Mouse (Mus musculus): Measurements from ENCODE around the gene Cyth2. TPM values are rescaled to one million over a fixed set of nuclear protein-coding genes. Genes with fewer than 3 reads are reported as not detected.

Gene Cyth2
- total and polyA plus RNA-seq, 3 experiments, result 25.6 to 59.4 (median 59.1) TPM

DNA sequence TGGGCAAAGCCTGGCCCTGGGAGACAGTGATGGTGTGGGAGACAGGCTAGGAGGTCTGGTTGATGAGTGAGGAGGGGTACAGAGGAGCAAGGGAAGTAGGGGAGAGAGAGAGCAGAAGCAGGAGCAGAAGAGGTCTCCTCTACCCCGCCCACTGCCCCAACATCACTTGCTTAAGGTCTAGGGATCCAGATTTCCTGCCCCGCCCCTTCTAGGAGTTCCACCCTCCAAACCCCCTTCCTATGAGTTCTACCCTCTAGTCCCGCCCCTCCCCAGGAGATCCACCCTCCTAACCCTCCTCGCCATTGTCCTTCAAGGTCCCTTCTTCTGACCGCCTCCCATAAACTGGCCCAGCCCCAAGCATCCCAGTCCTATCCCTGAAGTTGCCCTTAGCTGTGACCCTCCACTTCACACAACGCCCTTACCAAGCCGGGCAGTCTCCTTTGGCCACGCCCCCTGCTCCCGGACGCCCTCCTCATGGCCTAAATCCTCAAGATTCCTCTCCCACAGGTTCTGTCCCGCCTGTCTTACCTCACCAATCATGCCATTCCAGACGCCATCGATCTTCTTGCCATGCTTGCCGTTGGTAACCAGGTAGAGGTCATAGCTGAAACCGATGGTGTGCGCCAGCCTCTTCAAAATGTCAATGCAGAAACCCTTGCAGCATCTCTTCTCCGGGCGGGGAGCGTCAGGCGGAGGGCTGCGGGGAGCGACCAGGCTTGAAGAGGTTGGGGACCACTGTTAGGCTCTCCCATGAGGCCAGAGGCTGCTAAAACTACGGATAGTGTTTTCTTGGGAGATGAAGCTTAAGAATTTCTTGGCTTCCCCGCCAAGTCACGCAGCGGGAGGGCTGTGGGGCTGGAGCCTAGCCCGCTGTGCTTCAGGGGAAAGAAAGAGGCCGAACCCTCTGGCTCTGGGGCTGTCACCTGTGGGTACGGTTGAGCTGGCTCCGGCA, 42.8 kb upstream of the Cyth2 start:
- dilution Hi-C loops (cut with MboI; ENCODE audit: extremely low pct_ligation_motif_present, extremely low pct_unique_long_range_greater_than_20kb, low sequenced_read_pairs) (no loop called here), in situ Hi-C loops (cut with MboI; ENCODE audit: low pct_ligation_motif_present, low pct_unique_long_range_greater_than_20kb, low sequenced_read_pairs) (no loop called here)
- Histone ChIP-seq H3K9ac (ENCODE audit: insufficient read depth, low read depth) (no peak overlapping the region), H3K4me3 (replicated peaks in 1 of 3; ENCODE audit: low read depth in 2 of 3, low read length in 2 of 3, poor library complexity in 1 of 3) (no peak overlapping the region), H3K36me3 (replicated peaks in 1 of 2; ENCODE audit: control insufficient read depth in 1 of 2, insufficient read depth in 1 of 2, low read length in 1 of 2) (no peaks in the 10 kb centered on the region), H3K4me2 (ENCODE audit: insufficient read depth, low read depth, poor library complexity, severe bottlenecking) (no peak overlapping the region), H3K4me1 (ENCODE audit: control insufficient read depth in 1 of 2, insufficient read depth in 2 of 2) (no peaks in the 10 kb centered on the region; a peak in 1 of 4 replicates), H3K27me3 (replicated peaks) (peaks cover 56% of the 10 kb centered on the region), H3K9me3 (replicated peaks; ENCODE audit: low read length) (no peaks in the 10 kb centered on the region), H3K79me2 (replicated peaks; ENCODE audit: control insufficient read depth, extremely low read depth, insufficient read depth, poor library complexity, severe bottlenecking) (no peaks in the 10 kb centered on the region), H3K27ac (ENCODE audit: insufficient read depth, low read depth) (no peak overlapping the region)
- TF ChIP-seq USF1 (IDR thresholded peaks at IDR 0.05; ENCODE audit: low read depth, low read length) (no peak), JUND (conservative IDR thresholded peaks at IDR 0.05; ENCODE audit: low read depth, low read length) (no peak), MAZ (IDR thresholded peaks at IDR 0.05; ENCODE audit: low read depth, low read length) (no peak), NELFE (IDR thresholded peaks at IDR 0.05; ENCODE audit: low read depth, low read length) (no peak), KAT2A (IDR thresholded peaks at IDR 0.05; ENCODE audit: insufficient replicate concordance, low read length) (no peak), MAX (IDR thresholded peaks at IDR 0.05; ENCODE audit: low read length) (no peak), ZMIZ1 (IDR thresholded peaks at IDR 0.05; ENCODE audit: low read depth, low read length) (no peak), TCF12 (IDR thresholded peaks at IDR 0.05; ENCODE audit: low read depth, low read length) (no peak), E2F4 (IDR thresholded peaks at IDR 0.05; ENCODE audit: insufficient replicate concordance, low read depth, low read length) (no peak), POLR2AphosphoS2 (IDR thresholded peaks at IDR 0.05; ENCODE audit: low read depth, low read length) (no peak), TBP (conservative IDR thresholded peaks at IDR 0.05; ENCODE audit: low read depth, low read length) (no peak), MAFK (IDR thresholded peaks at IDR 0.05; ENCODE audit: insufficient replicate concordance, low read length) (no peak), IRF4 (IDR thresholded peaks at IDR 0.05; ENCODE audit: low read depth, low read length) (no peak), RAD21 (IDR thresholded peaks at IDR 0.05; ENCODE audit: low read depth, low read length) (no peak), CHD1 (IDR thresholded peaks at IDR 0.05; ENCODE audit: low read depth, low read length) (no peak), UBTF (IDR thresholded peaks at IDR 0.05; ENCODE audit: low read depth, low read length) (no peak)
- no peak for DNase-seq (ENCODE audit: extremely low read depth)

DNA sequence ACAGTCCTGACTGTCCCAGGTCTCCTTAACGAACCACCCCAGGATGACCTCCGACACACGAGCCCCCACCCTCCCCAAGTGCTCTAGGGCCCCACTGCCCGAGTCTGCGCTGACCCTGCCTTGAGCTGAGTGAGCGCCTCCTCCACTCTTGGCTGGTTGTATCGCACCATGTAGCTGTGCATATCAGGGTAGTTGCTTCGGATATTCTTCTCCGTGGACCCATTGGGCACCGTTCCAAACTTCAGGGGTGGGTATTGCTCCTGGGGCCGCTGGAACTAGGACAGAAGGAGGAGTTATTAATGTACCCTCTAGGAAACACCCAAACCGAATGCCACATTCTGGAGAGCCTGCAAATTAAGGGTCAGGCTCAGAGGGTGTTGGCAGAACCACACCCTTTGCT, 38.7 kb upstream of the Cyth2 start:
- no peaks in the 10 kb centered on the region; a peak in 1 of 4 replicates for H3K4me1 ChIP-seq (ENCODE audit: control insufficient read depth in 1 of 2, insufficient read depth in 2 of 2)
- no peak overlapping the region for H3K9ac ChIP-seq (ENCODE audit: insufficient read depth, low read depth)
- H3K79me2 ChIP-seq (replicated peaks; ENCODE audit: control insufficient read depth, extremely low read depth, insufficient read depth, poor library complexity, severe bottlenecking), result no peaks in the 10 kb centered on the region
- DNase-seq (ENCODE audit: extremely low read depth), result no peak
- dilution Hi-C loops (cut with MboI; ENCODE audit: extremely low pct_ligation_motif_present, extremely low pct_unique_long_range_greater_than_20kb, low sequenced_read_pairs) (no loop called here), in situ Hi-C loops (cut with MboI; ENCODE audit: low pct_ligation_motif_present, low pct_unique_long_range_greater_than_20kb, low sequenced_read_pairs) (no loop called here)
- no peak overlapping the region for H3K4me3 ChIP-seq (replicated peaks in 1 of 3; ENCODE audit: low read depth in 2 of 3, low read length in 2 of 3, poor library complexity in 1 of 3)
- peaks cover 32% of the 10 kb centered on the region for H3K27me3 ChIP-seq (replicated peaks)
- no peak overlapping the region for H3K27ac ChIP-seq (ENCODE audit: insufficient read depth, low read depth)
- no peak for TF ChIP-seq NRF1 (IDR thresholded peaks at IDR 0.05; ENCODE audit: low read depth, low read length)
- H3K36me3 ChIP-seq (replicated peaks in 1 of 2; ENCODE audit: control insufficient read depth in 1 of 2, insufficient read depth in 1 of 2, low read length in 1 of 2), result no peaks in the 10 kb centered on the region
- no peak overlapping the region for H3K4me2 ChIP-seq (ENCODE audit: insufficient read depth, low read depth, poor library complexity, severe bottlenecking)
- H3K9me3 ChIP-seq (replicated peaks; ENCODE audit: low read length), result no peaks in the 10 kb centered on the region

All from CH12.LX (cell line).